Mouse (Mus musculus): ENCODE results near the gene Junb.

Junb gene

GRCm38 (mm10) chr8:84987903-84988302 lies 9.4 kb upstream of the Junb start:
- DNase-seq (ENCODE audit: low read depth, low spot score): no peak

- no peak for DNase-seq (ENCODE audit: low read depth, low spot score)
Observed at GRCm38 (mm10) chr8:84987388-84987787, 8.9 kb upstream of the Junb start.

GRCm38 (mm10) chr8:84986379-84986945 lies 7.9 kb upstream of the Junb start:
- no peak for DNase-seq (ENCODE audit: low read depth, low spot score)

- DNase-seq (ENCODE audit: low read depth, low spot score): peak; percentile 81
Observed at GRCm38 (mm10) chr8:84985684-84986378, 7.3 kb upstream of the Junb start.

- DNase-seq (ENCODE audit: low read depth, low spot score): no peak
Observed at GRCm38 (mm10) chr8:84985049-84985683, 6.6 kb upstream of the Junb start.

GRCm38 (mm10) chr8:84984294-84985048 lies 6.0 kb upstream of the Junb start:
- DNase-seq (ENCODE audit: low read depth, low spot score): no peak

- DNase-seq (ENCODE audit: low read depth, low spot score): no peak
Observed at GRCm38 (mm10) chr8:84982499-84983011, 4.0 kb upstream of the Junb start.

GRCm38 (mm10) chr8:84981644-84982498 lies 3.4 kb upstream of the Junb start:
- DNase-seq (ENCODE audit: low read depth, low spot score): no peak

GRCm38 (mm10) chr8:84980622-84981358 lies 2.3 kb upstream of the Junb start:
- DNase-seq (ENCODE audit: low read depth, low spot score): no peak

- peak; percentile 92 for DNase-seq (ENCODE audit: low read depth, low spot score)
Observed at GRCm38 (mm10) chr8:84979599-84980421, 1.3 kb upstream of the Junb start.

GRCm38 (mm10) chr8:84977435-84978247 lies 877 bp downstream of the Junb start:
- DNase-seq (ENCODE audit: low read depth, low spot score): no peak

GRCm38 (mm10) chr8:84976763-84977434 lies 1.6 kb downstream of the Junb start:
- DNase-seq (ENCODE audit: low read depth, low spot score): no peak

- peak; percentile 96 for DNase-seq (ENCODE audit: low read depth, low spot score)
Observed at GRCm38 (mm10) chr8:84976031-84976762, 2.3 kb downstream of the Junb start.

GRCm38 (mm10) chr8:84975434-84975833 lies 3.1 kb downstream of the Junb start:
- DNase-seq (ENCODE audit: low read depth, low spot score): peak; percentile 72

GRCm38 (mm10) chr8:84974543-84975142 lies 3.9 kb downstream of the Junb start:
- no peak for DNase-seq (ENCODE audit: low read depth, low spot score)

- DNase-seq (ENCODE audit: low read depth, low spot score): peak; percentile 74
Observed at GRCm38 (mm10) chr8:84973803-84974542, 4.5 kb downstream of the Junb start.

All from mesoderm, embryonic 11.5 days (tissue).